Mouse (Mus musculus) heart, adult 11 months (tissue): ENCODE results near the gene Nek3.

ENCODE experiments used
- DNase-seq: peaks from one replicate; pipeline ENCODE4 v3.0.0; 2022

Nek3 gene

GRCm38 (mm10) chr8:22143764-22144491, 22.3 kb downstream of the Nek3 start:
- peak; percentile 39 for DNase-seq

GRCm38 (mm10) chr8:22142592-22142991, 23.6 kb downstream of the Nek3 start:
- peak; percentile 16 for DNase-seq

GRCm38 (mm10) chr8:22141836-22142385, 24.3 kb downstream of the Nek3 start:
- peak; percentile 55 for DNase-seq

GRCm38 (mm10) chr8:22136462-22136861, 29.8 kb downstream of the Nek3 start:
- DNase-seq = peak; percentile 96

GRCm38 (mm10) chr8:22134750-22135135, 31.5 kb downstream of the Nek3 start:
- DNase-seq = peak; percentile 28

- peak; percentile 82 for DNase-seq
Measured at GRCm38 (mm10) chr8:22134078-22134749, 32.0 kb downstream of the Nek3 start.

- DNase-seq = no peak
Measured at GRCm38 (mm10) chr8:22132062-22132461, 34.2 kb downstream of the Nek3 start.

GRCm38 (mm10) chr8:22124220-22125152, 41.7 kb downstream of the Nek3 start, which contains the start of gene Nek5:
Gene Nek5, minus strand, starts transcription at chr8:22125053.
- DNase-seq = peak; percentile 92

GRCm38 (mm10) chr8:22107020-22107419, 59.2 kb downstream of the Nek3 start:
- DNase-seq = peak; percentile 12

GRCm38 (mm10) chr8:22091568-22091967, 74.7 kb downstream of the Nek3 start:
- no peak for DNase-seq

- DNase-seq = no peak
Measured at GRCm38 (mm10) chr8:22089226-22089625, 77.0 kb downstream of the Nek3 start.

- no peak for DNase-seq
Measured at GRCm38 (mm10) chr8:22079313-22080007, 86.8 kb downstream of the Nek3 start.
